Mouse (Mus musculus) G1E-ER4 (cell line): Measurements from ENCODE around the gene Pdyn. TPM values are rescaled to one million over a fixed set of nuclear protein-coding genes. Genes with fewer than 3 reads are reported as not detected.

ENCODE experiments used
- GATA1 ChIP-seq: IDR thresholded peaks from one replicate; pipeline ENCODE4 v1.8.0; 2012; ENCODE audit warnings: low read length, inconsistent platforms
- polyA plus RNA-seq: library from polyadenylated mRNA; stranded (reverse); fragments of >175 nt; gene quantifications from 2 replicates; pipeline ENCODE4 v1.2.3, GENCODE M21; 2012

The Pdyn gene
- polyA plus RNA-seq = not detected in 2 replicates

- no peak for TF ChIP-seq GATA1
Observed at GRCm38 (mm10) chr2:129699484-129700158, at the start of gene Pdyn. TSS of gene Pdyn (minus strand) at chr2:129699844.

- no peak for TF ChIP-seq GATA1
Observed at GRCm38 (mm10) chr2:129742016-129742415, 42.4 kb upstream of the Pdyn start.

- TF ChIP-seq GATA1 = no peak
Observed at GRCm38 (mm10) chr2:129740515-129740914, 40.9 kb upstream of the Pdyn start.

- no peak for TF ChIP-seq GATA1
Observed at GRCm38 (mm10) chr2:129734031-129734430, 34.4 kb upstream of the Pdyn start.

DNA sequence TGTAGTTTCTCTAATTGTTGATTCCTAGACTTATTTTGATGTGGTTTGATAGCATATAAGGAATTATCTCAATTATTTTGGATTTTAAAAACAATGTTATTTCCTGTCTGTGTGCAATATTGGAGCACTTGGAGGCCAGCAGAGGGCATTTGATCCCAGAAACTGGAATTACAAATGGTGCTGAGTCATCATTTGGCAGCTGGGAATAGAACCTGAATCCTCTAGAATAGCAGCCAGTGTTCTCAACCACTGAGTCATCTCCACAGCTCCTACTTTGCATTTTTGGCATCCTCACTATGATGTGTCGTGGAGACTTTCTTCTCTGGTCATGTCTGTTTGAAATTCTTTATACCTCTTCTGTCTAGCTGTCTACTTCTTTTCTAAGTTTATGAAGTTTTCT lies 30.0 kb upstream of the Pdyn start:
- TF ChIP-seq GATA1 = no peak

GRCm38 (mm10) chr2:129715671-129716070 lies 16.0 kb upstream of the Pdyn start:
- TF ChIP-seq GATA1 = no peak

DNA sequence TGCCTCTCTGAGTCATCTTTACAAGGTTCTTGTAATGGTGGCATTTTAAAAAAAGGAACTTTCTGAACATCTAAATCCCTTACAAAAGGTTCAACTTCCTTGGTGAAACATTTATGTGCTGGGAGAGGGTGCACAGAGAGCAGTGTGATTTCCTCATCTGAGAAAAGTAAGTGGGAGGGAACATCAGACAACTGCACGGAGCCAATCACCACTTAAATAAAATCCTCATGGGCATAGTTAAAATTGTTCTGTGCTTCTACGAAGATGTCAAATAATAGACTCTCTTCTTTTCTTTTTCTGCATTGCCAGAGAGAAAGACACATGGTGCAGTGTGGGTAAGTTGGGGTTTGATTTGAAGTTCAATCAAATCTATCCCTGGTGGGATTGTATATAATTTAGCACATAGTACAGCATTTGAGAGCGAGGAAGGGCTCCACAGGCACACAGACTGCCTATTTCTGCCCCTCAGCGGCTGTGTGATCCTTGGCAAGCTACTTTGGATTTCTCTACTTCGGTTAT lies 13.4 kb upstream of the Pdyn start:
- no peak for TF ChIP-seq GATA1

DNA sequence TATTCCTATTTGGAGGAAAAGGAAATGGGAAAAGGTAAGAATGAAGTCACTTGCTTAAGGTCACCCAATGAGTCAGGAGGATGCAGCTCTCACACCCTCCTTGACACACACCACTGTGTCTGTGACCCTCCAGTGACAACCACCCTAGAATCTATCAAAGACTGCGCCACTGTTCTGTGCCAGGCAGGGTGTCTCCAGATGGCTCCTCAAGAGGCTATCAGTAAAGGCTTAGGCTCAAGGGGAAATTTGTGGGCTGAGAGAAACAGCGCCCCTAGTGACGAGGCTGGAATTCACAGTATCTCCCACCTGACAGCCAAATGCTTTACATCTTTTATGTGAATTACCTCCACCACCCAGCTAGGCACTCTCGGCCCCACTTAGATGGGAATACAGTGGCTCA lies 3.6 kb downstream of the Pdyn start:
- no peak for TF ChIP-seq GATA1

DNA sequence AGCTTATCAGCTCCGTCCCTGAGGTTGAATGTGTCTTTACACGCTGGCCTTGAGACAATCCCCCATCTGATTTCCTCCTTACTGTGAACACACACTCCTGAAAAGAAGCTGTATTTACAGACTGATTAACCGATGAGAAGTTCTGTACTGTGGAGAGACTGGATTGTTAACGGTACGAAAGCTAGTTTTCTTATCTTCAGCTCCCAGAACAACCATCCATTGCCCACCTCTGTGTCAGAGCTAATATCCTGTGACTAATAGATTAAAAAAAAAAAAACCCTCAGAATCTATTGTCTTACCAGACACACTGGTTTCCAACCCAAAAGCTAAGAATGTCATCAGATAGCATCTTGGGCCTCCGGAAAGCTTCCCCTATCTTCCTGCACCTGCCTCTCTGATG lies 5.3 kb downstream of the Pdyn start:
- no peak for TF ChIP-seq GATA1

DNA sequence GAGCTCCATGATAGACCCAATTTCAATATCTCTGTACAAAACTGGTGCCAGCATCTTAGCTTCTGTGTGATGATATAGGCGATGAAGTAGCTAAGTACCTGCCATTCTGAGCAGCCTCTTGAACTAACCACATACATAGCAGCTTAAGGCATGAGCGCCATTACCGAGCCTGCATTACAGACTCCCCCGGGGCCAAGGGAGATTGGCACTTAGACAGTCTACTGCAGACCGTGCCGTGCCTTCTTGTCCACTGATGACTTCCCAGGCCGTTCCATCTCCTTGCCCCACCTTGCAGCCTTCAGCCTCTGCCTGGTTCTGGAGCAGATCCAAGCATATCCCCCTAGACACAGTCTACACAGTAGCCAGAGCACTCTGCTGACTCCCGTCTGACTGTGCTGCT lies 7.0 kb downstream of the Pdyn start:
- TF ChIP-seq GATA1 = no peak

GRCm38 (mm10) chr2:129689694-129690093 lies 9.9 kb downstream of the Pdyn start:
- TF ChIP-seq GATA1 = no peak

- no peak for TF ChIP-seq GATA1
Observed at GRCm38 (mm10) chr2:129688036-129688625, 11.5 kb downstream of the Pdyn start.

DNA sequence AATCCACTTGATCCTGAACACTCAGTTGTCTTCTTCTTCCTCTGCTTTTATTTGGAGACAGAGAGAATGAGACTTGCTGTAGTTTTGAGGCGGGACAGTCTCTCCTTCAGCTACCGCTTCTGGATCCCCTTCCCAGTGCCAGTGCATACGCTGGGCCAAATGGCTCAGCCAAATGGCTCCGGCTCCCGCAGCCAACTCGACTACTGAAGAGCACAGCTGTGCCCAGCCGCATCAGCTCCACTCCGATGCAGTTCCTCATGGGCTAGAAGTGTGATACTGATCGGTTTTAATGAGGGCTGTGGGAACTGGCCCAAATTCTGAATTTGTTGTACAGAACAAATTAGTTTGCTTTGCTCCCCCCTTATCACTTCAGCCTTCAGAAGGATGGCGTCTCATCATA lies 12.7 kb downstream of the Pdyn start:
- TF ChIP-seq GATA1 = no peak

GRCm38 (mm10) chr2:129684014-129684413 lies 15.6 kb downstream of the Pdyn start:
- no peak for TF ChIP-seq GATA1

DNA sequence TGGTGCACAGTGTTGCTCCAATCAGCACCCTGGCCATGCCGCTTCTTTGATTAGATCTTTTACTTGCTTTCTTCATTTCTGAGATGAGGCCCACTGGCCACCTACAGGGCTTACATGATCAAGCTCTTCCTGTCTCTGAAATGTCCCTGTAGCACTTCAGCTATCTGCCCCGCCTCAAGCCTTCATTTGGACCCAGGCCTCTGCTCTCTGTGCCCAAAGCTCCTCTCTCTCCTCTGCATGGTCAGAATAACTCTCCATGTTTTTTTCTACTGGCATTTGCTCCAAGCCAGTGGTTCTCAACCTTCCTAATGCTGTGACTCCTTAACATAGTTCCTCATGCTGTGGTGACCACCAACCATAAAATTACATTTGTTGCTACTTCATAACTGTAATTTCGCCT lies 19.4 kb downstream of the Pdyn start:
- TF ChIP-seq GATA1 = no peak

DNA sequence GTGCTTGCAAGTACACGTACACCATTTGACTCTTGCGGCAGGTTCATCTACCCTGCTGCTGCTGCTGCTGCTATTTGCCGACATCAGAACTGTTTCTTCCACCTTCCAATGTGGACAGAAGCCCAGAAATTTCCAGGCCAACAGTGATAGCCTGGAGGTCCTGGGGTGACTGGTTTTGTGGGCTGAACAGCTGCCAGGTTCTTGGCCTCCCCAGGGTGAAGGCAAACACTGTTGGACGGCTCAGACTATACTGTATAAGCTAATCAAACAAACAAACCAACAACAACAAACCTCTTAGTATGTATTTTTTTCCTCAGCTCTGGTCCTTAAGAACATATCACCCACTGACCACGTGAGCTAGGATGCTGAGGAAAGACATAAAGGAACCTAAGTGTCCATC lies 20.6 kb downstream of the Pdyn start:
- TF ChIP-seq GATA1 = no peak

DNA sequence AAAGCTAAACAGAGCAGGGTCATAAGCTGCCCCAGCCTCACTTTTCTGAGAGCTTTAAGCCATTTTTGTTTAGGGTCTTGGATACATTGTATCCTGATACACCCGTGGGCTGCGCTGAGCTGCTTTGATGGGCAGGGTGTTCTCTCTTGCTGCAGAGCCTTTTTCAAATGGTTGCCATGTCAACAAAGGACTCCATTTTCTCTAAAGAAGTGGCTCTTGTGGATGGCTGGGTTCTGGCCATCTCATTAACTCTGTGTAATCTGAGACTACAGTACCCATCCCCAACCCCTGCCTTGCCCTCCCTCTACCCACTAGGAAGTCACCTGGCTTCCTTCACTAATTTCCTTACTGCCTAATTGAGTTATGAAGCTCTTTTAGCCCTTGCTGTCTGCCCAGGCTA lies 22.0 kb downstream of the Pdyn start:
- TF ChIP-seq GATA1 = no peak

- no peak for TF ChIP-seq GATA1
Observed at GRCm38 (mm10) chr2:129674935-129675634, 24.6 kb downstream of the Pdyn start.
